Mouse (Mus musculus) lung, postnatal 14 days (tissue): ENCODE data around the gene Pou3f1.
A peak's percentile ranks its signal among the peaks of the same experiment; 100 is the strongest.

Experiments used
- DNase-seq: peaks from one replicate; pipeline ENCODE4 v3.0.0; 2021

The Pou3f1 gene

DNA sequence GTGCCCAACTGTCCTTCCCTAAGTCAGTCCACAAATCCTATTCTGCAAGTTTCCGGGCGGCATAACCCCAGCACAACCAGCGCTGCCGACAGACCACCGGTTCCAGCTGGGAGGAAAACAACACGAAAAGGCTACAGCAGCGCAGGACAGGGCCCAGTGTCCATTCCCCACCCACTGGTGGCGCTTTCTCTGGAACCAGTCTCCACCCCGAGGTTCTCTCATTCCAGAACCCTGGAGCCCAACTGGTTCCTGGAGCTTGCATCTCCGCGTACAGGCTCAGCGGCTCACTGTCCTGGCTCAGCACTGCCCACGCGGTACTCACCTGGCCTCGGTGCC lies at the start of gene Pou3f1:
Gene Pou3f1 (plus strand): TSS at position 290 of the 336 bp plus-strand sequence.
- DNase-seq: no peak

GRCm38 (mm10) chr4:124607166-124607565 lies 49.4 kb upstream of the Pou3f1 start:
- no peak for DNase-seq

GRCm38 (mm10) chr4:124610066-124610465 lies 46.5 kb upstream of the Pou3f1 start:
- DNase-seq: no peak

DNA sequence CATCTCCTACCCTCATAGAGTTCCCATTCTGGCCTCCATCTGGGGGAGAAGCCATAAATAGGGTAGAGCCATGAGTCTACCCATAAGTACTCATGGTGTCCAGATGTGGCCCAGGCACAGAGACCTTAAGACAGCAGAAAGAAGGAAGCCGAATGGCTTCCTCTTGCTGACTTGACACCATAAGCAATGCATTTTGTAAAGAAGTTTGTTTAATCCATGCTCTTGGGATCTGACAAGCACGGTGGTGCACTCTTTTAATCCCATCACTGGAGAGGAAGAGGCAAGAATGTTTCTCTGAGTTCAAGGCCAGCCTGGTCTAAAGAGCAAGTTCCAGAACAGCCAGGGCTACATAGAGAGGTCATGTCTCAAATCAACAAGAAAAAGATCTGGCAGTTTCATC lies 45.9 kb upstream of the Pou3f1 start, which contains the start of gene 3100002H09Rik:
Gene 3100002H09Rik (minus strand): TSS at position 101 of the 400 bp plus-strand sequence.
- DNase-seq: no peak

GRCm38 (mm10) chr4:124611768-124612167 lies 44.8 kb upstream of the Pou3f1 start:
- no peak for DNase-seq

GRCm38 (mm10) chr4:124614189-124614588 lies 42.4 kb upstream of the Pou3f1 start:
- DNase-seq: no peak

- no peak for DNase-seq
These were observed 41.1 kb upstream of the Pou3f1 start for GRCm38 (mm10) chr4:124615406-124615960.

GRCm38 (mm10) chr4:124615986-124616385 lies 40.6 kb upstream of the Pou3f1 start:
- no peak for DNase-seq

DNA sequence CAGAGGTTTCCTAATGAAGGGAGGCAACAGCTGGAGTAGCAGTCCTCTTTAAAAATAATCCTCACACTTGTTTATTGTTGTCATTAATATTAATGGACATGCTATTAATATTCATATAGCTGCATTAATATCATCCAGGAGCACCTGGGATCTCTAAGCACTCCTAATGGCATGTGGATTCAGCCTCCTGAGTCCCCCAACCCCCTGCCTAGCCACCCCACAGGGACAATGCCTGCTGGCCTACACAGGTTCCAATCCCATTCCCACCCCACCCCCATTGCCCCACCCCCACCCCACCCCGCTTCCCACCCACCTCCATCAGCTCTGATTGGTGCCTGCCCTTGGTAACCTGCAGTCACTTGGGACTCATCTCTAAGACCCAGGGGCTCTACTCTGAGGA lies 40.0 kb upstream of the Pou3f1 start:
- DNase-seq: no peak

- no peak for DNase-seq
These were observed 38.0 kb upstream of the Pou3f1 start for GRCm38 (mm10) chr4:124618599-124618998.

GRCm38 (mm10) chr4:124621406-124621805 lies 35.2 kb upstream of the Pou3f1 start:
- no peak for DNase-seq

GRCm38 (mm10) chr4:124622566-124622965 lies 34.0 kb upstream of the Pou3f1 start:
- no peak for DNase-seq

DNA sequence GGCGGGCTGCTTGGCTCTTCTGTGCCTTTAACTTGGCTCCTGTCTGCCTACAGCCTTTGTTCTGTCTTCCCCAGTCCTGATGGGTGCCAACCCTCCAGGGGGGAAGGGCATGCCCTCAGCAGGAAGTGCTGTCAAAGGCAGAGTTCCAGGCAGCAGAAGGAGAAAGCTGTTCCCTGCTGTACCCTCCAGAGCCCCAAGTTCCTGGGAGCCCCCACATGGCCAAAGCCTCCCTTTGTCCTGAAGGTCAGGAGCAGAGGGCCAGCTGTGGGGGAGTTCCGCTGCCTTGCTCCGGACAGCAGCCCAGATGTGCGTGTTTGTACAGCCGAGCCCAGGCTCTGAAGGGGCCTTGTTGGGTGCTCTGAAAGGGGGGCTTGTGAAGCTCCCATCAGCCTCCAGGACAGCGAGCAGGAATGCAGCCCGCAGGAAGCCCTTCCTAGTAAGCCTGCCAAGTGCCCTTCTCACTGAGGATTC lies 32.5 kb upstream of the Pou3f1 start:
- DNase-seq: no peak

GRCm38 (mm10) chr4:124626836-124627235 lies 29.8 kb upstream of the Pou3f1 start:
- no peak for DNase-seq

GRCm38 (mm10) chr4:124631456-124631855 lies 25.2 kb upstream of the Pou3f1 start:
- DNase-seq: no peak

GRCm38 (mm10) chr4:124632856-124633255 lies 23.8 kb upstream of the Pou3f1 start:
- DNase-seq: no peak

GRCm38 (mm10) chr4:124633281-124633680 lies 23.3 kb upstream of the Pou3f1 start:
- DNase-seq: peak; percentile 49

- DNase-seq: no peak
These were observed 16.9 kb upstream of the Pou3f1 start for GRCm38 (mm10) chr4:124639715-124640114.

DNA sequence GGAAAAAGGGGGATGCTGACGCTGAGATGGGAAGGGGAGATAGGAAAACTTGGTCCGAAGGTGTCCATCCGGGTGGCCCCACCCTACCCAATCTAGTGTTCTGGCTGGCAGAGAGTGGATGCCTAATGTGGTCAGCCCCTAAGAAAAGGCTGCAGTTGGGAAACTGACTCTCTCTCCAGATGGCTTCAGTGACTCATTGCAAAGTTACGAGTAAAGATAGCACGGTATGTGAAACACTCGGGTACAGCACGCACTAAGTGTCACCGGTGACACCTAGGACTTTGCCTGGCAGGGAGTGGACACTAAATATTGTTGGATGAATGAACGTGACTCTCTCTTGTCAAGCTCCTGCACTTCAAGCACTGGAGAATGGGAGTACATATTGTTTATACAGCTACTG lies 12.7 kb upstream of the Pou3f1 start:
- DNase-seq: no peak

DNA sequence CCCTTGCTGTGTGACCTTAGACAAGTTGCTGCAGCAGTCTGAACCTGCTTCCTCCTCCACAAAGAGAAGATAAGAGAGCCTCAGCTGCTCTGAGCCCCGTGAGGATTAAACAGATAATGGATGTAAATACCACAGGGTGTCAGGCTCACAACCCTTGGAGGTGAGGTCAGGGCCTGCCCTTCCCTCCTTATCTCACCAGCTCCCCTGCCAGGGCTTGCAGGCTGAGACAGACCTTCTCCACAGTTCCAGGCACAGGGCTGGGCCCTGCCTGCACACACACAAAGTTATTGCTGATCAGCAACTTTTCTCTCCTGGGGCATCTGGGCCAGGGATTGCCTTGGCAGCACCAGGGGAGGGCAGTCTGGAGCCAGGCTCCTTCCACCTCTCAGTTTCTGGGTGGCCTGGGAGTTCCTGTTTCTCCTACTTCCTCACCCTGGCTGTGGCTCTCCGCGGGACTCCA lies 11.6 kb upstream of the Pou3f1 start:
- no peak for DNase-seq

- DNase-seq: no peak
These were observed 10.0 kb upstream of the Pou3f1 start for GRCm38 (mm10) chr4:124646591-124646990.

GRCm38 (mm10) chr4:124647909-124648308 lies 8.7 kb upstream of the Pou3f1 start:
- DNase-seq: no peak

- DNase-seq: no peak
These were observed 3.7 kb upstream of the Pou3f1 start for GRCm38 (mm10) chr4:124652886-124653285.

- DNase-seq: peak; percentile 69
These were observed 445 bp downstream of the Pou3f1 start for GRCm38 (mm10) chr4:124656854-124657650.
